Mouse (Mus musculus) right cerebral cortex, adult 2 months (tissue): ENCODE results near the gene Col9a2.

Experiments used
- DNase-seq, 2 experiments: peaks; one replicate each; pipeline ENCODE4 v3.0.0; 2021 to 2022; ENCODE audit warnings: low spot score in 2 of 2

The Col9a2 gene

DNA sequence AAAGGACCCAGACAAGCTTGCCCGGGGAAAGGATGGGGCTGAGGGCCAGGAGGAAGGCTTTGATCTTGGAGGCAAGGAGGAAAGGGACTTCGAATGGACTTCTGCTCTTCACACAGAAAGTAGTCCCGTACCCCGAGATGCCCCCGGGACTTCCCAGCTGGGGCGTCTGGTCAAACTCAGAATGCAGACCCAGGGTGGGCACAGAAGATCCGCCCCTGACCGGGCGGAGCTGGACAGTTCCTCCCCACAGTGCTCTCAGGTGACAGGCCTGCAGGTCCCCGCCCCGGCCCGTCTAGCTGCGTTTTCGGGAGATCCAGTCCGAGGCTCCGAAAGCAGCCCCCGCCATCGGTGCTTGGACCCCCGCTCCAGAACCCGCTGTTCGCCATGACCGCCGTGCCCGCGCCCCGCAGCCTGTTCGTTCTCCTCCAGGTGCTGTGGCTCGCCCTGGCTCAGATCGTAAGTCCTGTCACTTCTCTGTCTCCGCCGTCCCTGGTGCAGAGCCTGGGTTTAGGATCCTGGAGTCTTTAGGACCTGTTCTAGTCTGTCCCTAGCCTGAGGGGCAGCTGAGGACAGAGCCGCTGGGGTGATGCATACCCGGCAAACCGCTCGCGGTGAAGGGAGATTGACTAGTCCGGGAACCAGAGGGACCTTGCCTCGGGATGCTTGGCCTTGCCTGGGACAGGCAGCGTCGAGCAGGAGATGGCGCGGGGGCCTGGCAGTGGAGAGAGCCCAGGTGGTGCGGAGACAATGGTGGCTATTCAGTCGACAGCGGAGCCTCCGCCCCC is at the start of gene Col9a2:
Col9a2 (plus strand) TSS at position 55 of the 785 bp plus-strand sequence.
- DNase-seq, result no peak

DNA sequence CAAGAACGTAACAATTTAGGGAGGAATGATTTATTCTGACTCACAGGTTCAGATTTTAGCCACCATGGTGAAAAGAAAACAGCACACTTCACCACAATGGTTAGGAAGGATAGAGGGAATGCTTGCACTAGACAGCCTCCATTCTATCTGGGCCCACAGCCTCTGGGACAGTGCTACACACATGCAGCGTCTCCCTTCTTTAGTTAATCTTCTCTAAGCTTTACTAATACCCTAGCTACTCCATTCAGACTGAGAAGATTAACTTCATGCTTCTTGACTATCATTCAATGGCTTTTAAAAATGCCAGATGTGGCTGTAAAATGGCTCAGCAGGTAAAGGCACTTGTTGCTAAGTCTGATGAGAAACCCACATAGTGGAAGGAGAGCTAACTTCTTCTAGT is 46.9 kb upstream of the Col9a2 start:
- no peak for DNase-seq

- no peak for DNase-seq
These were observed 46.2 kb upstream of the Col9a2 start for GRCm38 (mm10) chr4:120993025-120993424.

DNA sequence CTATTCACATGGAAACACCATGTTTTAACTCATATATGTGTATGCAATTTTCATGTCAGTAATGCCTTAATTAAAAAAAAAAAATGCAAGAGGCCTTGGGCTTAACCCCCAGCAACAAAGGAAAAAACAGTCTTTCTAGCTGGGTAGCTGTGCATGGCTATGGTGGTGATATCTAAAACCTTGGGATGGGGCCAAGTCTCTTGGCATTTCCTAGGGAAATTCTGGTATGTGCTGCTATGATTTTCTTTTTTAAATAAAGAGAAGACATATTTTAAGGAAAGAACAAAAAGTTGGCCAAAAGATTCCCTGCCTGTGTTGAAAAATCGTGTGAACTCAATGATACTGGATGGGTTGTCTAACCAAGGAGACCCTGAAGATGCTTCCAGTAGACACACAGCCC is 43.3 kb upstream of the Col9a2 start:
- no peak for DNase-seq

- DNase-seq, result no peak
These were observed 38.1 kb upstream of the Col9a2 start for GRCm38 (mm10) chr4:121001042-121001441.

GRCm38 (mm10) chr4:121001659-121002058 is 37.5 kb upstream of the Col9a2 start:
- DNase-seq, result no peak

- DNase-seq, result peak in 1 of 2 experiments; percentile 34
These were observed 36.6 kb upstream of the Col9a2 start for GRCm38 (mm10) chr4:121002400-121003171.

DNA sequence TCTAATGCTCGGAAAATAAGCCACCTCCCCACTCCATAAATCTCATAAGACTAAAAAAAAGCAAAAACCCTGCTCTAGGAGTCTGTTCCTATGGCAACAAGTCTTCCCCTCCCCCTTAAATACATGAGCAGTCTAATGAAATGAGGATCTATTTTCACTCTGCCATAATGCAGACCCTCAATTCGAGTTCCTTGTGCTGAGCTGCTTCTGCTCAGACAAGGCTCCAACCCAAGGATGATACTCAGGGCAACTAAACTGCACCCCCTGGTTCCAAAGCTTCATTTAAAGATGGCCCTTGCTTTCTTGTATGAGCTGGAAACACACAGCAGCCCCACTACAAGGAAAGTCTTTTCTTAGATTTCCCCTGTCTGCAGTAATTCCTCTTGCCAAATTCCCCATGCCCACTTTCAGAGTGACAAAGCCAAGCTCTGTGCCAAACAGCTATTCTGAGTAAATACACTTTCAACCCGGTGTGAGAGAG is 35.5 kb upstream of the Col9a2 start:
- peak in 1 of 2 experiments; percentile 24 for DNase-seq

- DNase-seq, result no peak
These were observed 34.5 kb upstream of the Col9a2 start for GRCm38 (mm10) chr4:121004679-121005078.

GRCm38 (mm10) chr4:121007006-121007405 is 32.2 kb upstream of the Col9a2 start:
- no peak for DNase-seq

DNA sequence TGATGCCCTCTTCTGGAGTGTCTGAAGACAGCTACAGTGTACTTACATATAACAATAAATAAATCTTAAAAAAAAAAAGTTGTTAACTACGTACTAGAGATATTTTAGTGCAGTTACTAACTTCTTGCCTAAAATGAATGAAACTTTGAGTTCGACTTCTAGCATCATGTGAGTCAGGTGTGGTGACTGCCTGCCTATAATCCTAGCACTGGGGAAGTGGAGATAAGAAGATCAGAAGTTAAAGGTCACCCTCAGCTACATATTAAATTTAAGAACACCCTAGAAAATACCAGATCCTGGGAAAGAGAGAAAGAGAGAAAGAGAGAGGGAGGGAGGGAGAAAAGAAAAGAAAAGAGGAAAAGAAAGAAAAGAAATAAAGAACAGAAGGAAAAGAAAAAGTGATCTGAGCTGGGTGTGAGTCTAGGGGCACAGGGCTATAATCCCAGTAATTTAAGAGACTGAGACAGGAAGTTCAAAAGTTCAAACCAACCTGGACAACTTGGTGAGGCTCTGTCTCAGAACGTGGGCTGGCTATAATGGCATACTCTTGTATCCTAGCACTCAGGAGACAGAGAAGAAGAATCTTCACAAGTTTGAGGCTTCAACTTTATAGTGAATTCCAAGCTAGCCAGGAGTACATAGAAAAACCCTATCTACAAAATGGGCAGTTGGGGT is 31.0 kb upstream of the Col9a2 start:
- DNase-seq, result no peak

- peak in 1 of 2 experiments; percentile 29 for DNase-seq
These were observed 30.0 kb upstream of the Col9a2 start for GRCm38 (mm10) chr4:121009151-121009550.

GRCm38 (mm10) chr4:121010770-121011549 is 28.2 kb upstream of the Col9a2 start:
- no peak for DNase-seq

GRCm38 (mm10) chr4:121014594-121015267 is 24.5 kb upstream of the Col9a2 start:
- no peak for DNase-seq

GRCm38 (mm10) chr4:121015268-121015659 is 23.9 kb upstream of the Col9a2 start:
- DNase-seq, result no peak

DNA sequence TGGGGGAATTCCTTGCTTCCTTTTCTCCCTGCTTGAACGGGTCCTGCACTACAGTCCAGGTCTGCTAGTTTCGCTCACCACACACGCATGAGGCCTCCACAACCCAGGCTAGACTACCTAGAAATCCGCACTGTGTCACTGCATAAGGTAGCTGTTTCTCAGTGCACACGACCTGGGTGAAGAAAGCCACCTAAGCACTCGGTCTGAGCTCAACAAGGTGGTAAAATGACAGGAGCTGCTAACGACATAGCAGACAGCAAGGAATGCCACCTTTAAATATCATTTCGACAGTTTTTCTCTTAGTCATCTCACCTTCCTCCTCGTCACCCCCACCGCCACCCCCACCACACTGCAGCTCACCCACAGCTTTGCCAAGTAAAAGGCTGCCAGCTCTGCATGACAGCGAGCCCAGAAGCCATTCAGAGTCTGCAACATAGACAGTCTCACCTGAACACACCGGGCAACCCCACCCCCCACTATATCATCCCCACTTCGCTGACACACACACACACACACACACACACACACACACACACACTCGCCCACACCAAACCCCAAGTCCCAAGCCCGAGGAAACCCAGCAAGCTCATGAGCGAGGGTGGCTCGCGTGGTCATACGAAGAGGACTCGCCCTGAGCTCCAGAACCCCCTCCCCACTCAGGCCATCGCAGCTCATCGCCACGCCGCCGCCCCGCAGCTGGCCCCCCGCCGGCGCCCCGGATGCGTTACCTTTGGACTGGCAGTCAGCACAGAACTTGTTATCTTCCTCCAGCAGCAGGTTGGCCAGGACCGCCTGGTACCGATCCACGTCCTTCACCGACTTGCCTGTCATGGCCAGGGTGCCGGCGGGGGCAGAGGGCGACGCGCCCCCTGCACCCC is 22.9 kb upstream of the Col9a2 start:
- peak in 1 of 2 experiments; percentile 57 for DNase-seq

GRCm38 (mm10) chr4:121016928-121017657 is 22.1 kb upstream of the Col9a2 start, which contains the start of gene Smap2:
Smap2 (minus strand) TSS chr4:121017247.
- peak; percentile 98 for DNase-seq

DNA sequence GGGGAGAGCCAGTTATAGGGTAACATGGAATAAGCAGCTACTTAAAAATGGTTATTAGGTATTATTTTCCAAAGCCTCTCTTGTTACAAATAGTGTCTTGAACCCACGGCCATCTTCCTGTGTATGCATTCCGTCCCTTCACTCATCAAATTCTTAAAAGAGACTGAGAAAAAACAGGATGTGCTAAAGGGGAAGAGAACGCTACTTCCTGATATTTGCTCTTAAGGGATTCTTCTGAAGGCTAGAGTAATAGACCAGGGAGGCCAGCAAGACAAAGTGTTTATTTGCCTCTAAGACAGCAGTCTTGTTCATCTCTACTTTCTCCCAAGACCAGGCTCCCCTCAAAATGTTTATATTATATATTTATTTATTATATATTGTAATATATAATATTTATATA is 20.9 kb upstream of the Col9a2 start:
- DNase-seq, result no peak
